8 mouse cellular contexts compared by ENCODE assay signal in genomic region chr2:152741153-152742041, GRCm38 (mm10). TPM values are rescaled to one million over a fixed set of nuclear protein-coding genes. Genes with fewer than 3 reads are reported as not detected.
DNase-seq lines count a peak whose midpoint lies in the region; ATAC-seq and TF ChIP-seq lines count a peak whose summit lies in the region.

No protein-coding gene starts in this region.

- H3K27me3 ChIP-seq in heart, embryonic 12.5 days (replicated peaks) = no peaks in the 10 kb centered on the region
- no peaks in the 10 kb centered on the region for H3K27me3 ChIP-seq in kidney, embryonic 15.5 days

- peak; percentile 22; the same call in 1 of the 2 replicates for ATAC-seq in heart, embryonic 12.5 days (ENCODE audit: insufficient number of reproducible peaks, low FRiP score)
- ATAC-seq in kidney, embryonic 15.5 days (replicated peaks; ENCODE audit: low FRiP score) = no peak

- peak overlapping the region; percentile 44; the same call in 1 of the 2 replicates for H3K9ac ChIP-seq in heart, embryonic 12.5 days
- 0 out of 2 replicates have a peak overlapping the region, but pooled peaks have one; percentile 21 for H3K9ac ChIP-seq in kidney, embryonic 15.5 days

- no peak overlapping the region for H3K4me3 ChIP-seq in heart, embryonic 12.5 days
- no peak overlapping the region for H3K4me3 ChIP-seq in kidney, embryonic 15.5 days (replicated peaks)

- peak; percentile 29 for DNase-seq in right cerebral cortex, postnatal 14 days
- no peak for DNase-seq in right cerebral cortex, adult 2 months (ENCODE audit: low spot score in 2 of 2)
- peak; percentile 84 for DNase-seq in brain, embryonic 14.5 days (ENCODE audit: low read depth)
- peak; percentile 91 for DNase-seq in lung, postnatal 14 days
- DNase-seq in spleen, postnatal 4 days (ENCODE audit: low spot score in 2 of 2) = peak; percentile 72 to 83
- no peak for DNase-seq in right cerebral cortex, postnatal 4 days

- peak overlapping the region; percentile 55 for H3K4me2 ChIP-seq in heart, embryonic 12.5 days
- H3K4me2 ChIP-seq in kidney, embryonic 15.5 days = peak overlapping the region; percentile 38

- no peaks in the 10 kb centered on the region for H3K36me3 ChIP-seq in heart, embryonic 12.5 days
- no peaks in the 10 kb centered on the region for H3K36me3 ChIP-seq in kidney, embryonic 15.5 days

- TF ChIP-seq POLR2A in brain, embryonic 14.5 days (IDR thresholded peaks at IDR 0.05; ENCODE audit: borderline replicate concordance, extremely low read depth, insufficient read depth, insufficient read length, poor library complexity, severe bottlenecking) = no peak

- H3K9me3 ChIP-seq in heart, embryonic 12.5 days (replicated peaks) = no peaks in the 10 kb centered on the region
- H3K9me3 ChIP-seq in kidney, embryonic 15.5 days (replicated peaks) = no peaks in the 10 kb centered on the region

- peak overlapping the region; percentile 80 for H3K27ac ChIP-seq in heart, embryonic 12.5 days (ENCODE audit: poor library complexity, severe bottlenecking)
- H3K27ac ChIP-seq in kidney, embryonic 15.5 days = peak overlapping the region; percentile 97

- TF ChIP-seq CTCF in brain, embryonic 14.5 days (IDR thresholded peaks at IDR 0.05; ENCODE audit: borderline replicate concordance, extremely low read depth, insufficient read depth, insufficient read length) = no peak

- WGBS in heart, embryonic 12.5 days = 24% methylated on average over 14 of the region's 14 CpGs
- 35% methylated on average over 14 of the region's 14 CpGs for WGBS in kidney, embryonic 15.5 days

- H3K4me1 ChIP-seq in heart, embryonic 12.5 days (replicated peaks) = peaks cover 54% of the 10 kb centered on the region
- peaks cover 54% of the 10 kb centered on the region for H3K4me1 ChIP-seq in kidney, embryonic 15.5 days

RNA-seq across cellular contexts. Expression of gene Id1, which starts 5.3 kb away (rescaled TPM):
- 126 TPM in 2 replicates for polyA plus RNA-seq in brain, embryonic 14.5 days (2012; rRNA removed)
- polyA plus RNA-seq in heart, embryonic 12.5 days (2016; fragmentation: Nextera tagmentation; extraction: Ambion mirVana) = 87.7 and 90.9 TPM in 2 replicates
- 133 and 143 TPM in 2 replicates for polyA plus RNA-seq in kidney, embryonic 15.5 days (2015; fragmentation: Nextera tagmentation; extraction: Ambion mirVana)

RNA-seq across cellular contexts. Expression of gene Cox4i2, which starts 12.6 kb away (rescaled TPM):
- polyA plus RNA-seq in brain, embryonic 14.5 days (2012; rRNA removed) = 4.3 and 4.8 TPM in 2 replicates
- polyA plus RNA-seq in heart, embryonic 12.5 days (2016; fragmentation: Nextera tagmentation; extraction: Ambion mirVana) = 18.9 and 20.8 TPM in 2 replicates
- 16.4 and 20.9 TPM in 2 replicates for polyA plus RNA-seq in kidney, embryonic 15.5 days (2015; fragmentation: Nextera tagmentation; extraction: Ambion mirVana)

RNA-seq across cellular contexts. Expression of gene Mcts2, which starts 54.6 kb away (rescaled TPM):
- 19.7 and 22.9 TPM in 2 replicates for polyA plus RNA-seq in brain, embryonic 14.5 days (2012; rRNA removed)
- 23.1 and 25.2 TPM in 2 replicates for polyA plus RNA-seq in heart, embryonic 12.5 days (2016; fragmentation: Nextera tagmentation; extraction: Ambion mirVana)
- polyA plus RNA-seq in kidney, embryonic 15.5 days (2015; fragmentation: Nextera tagmentation; extraction: Ambion mirVana) = 29.5 and 31.0 TPM in 2 replicates

Comparison
In these comparisons a context has a peak if more than half of its experiments do, and no peak if none do; other contexts are left out.
1. DNase-seq: peak in right cerebral cortex, postnatal 14 days (single experiment), brain, embryonic 14.5 days (single experiment), lung, postnatal 14 days (single experiment) and spleen, postnatal 4 days (2 of 2); none in right cerebral cortex, adult 2 months (0 of 2) and right cerebral cortex, postnatal 4 days (single experiment).